ENCODE assay signal across 10 mouse cellular contexts in the genomic region with DNA sequence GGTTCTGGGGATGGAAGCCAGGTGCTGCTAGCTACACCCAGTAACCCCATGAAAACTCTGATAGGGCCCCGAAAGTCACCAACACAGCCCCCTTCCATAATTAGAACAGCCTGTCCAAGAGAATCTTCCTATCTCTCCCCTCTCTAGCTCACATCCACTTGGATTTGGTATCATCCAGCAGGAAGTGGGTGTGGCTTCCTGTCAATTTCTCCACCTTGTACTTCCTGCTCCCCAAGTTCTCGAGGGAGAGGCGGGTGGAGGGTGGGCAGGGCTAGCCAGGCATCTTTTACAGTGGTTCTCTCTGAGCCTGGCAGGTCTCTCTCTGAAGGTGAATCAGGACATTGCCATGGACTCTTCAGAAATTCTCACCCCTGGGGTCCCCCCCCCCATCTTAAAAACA. TPM values are rescaled to one million over a fixed set of nuclear protein-coding genes. Genes with fewer than 3 reads are reported as not detected.
DNase-seq lines count a peak whose midpoint lies in the region; ATAC-seq and TF ChIP-seq lines count a peak whose summit lies in the region.
"Had no signal": no experiment of that assay in that cellular context is flagged by ENCODE, and none has a peak within 500 bp of the region (broad histone marks: within the 10 kb centered on the region; RNA-seq: fewer than 3 reads in every experiment).

No protein-coding gene starts in this region.

- no peak overlapping the region for H3K9ac ChIP-seq in heart, adult 2 months (ENCODE audit: low read depth, low read length)
- H3K9ac ChIP-seq in heart, embryonic 11.5 days (ENCODE audit: low read depth, low read length) = no peak overlapping the region
- H3K9ac ChIP-seq in forebrain, embryonic 15.5 days (replicated peaks) = no peak overlapping the region

- peak overlapping the region; percentile 61 for H3K27ac ChIP-seq in heart, adult 2 months
- no peak overlapping the region for H3K27ac ChIP-seq in heart, embryonic 11.5 days (ENCODE audit: low read depth, low read length)
- no peak overlapping the region for H3K27ac ChIP-seq in forebrain, embryonic 15.5 days (replicated peaks)
- H3K27ac ChIP-seq: macrophage had no signal

- no peaks in the 10 kb centered on the region for H3K79me2 ChIP-seq in heart, adult 2 months (replicated peaks; ENCODE audit: control insufficient read depth, insufficient read depth, low read length)

- H3K4me3 ChIP-seq in heart, adult 2 months = no peak overlapping the region
- no peak overlapping the region for H3K4me3 ChIP-seq in heart, embryonic 11.5 days (ENCODE audit: low read depth, low read length)
- no peak overlapping the region for H3K4me3 ChIP-seq in forebrain, embryonic 15.5 days

- ATAC-seq in heart, embryonic 11.5 days (replicated peaks; ENCODE audit: insufficient number of reproducible peaks, low FRiP score, low TSS enrichment) = no peak
- ATAC-seq in forebrain, embryonic 15.5 days (replicated peaks) = no peak
- ATAC-seq in erythroid progenitor cell, adult 5-6 weeks (replicated peaks; ENCODE audit: low FRiP score, poor library complexity, severe bottlenecking) = no peak

- WGBS in heart, adult 2 months = 34% methylated on average over 3 of the region's 3 CpGs
- 64% methylated on average over 3 of the region's 3 CpGs for WGBS in heart, embryonic 11.5 days (ENCODE audit: insufficient replicate concordance)
- WGBS in forebrain, embryonic 15.5 days = 71% methylated on average over 3 of the region's 3 CpGs

- TF ChIP-seq EP300 in heart, adult 2 months (IDR thresholded peaks at IDR 0.05; ENCODE audit: insufficient read depth, low read depth, low read length) = no peak

- intact Hi-C loops in heart, adult 2 months (cut with DNase I) = loop anchor here (10.0 kb wide), 1 partner anchor 600 kb away; no protein-coding TSS in a partner anchor

- no peak for TF ChIP-seq CTCF in heart, adult 2 months (IDR thresholded peaks at IDR 0.05)

- H3K4me1 ChIP-seq in heart, adult 2 months (ENCODE audit: control insufficient read depth, insufficient read depth, low read length) = peaks cover 6% of the 10 kb centered on the region
- H3K4me1 ChIP-seq in heart, embryonic 11.5 days (ENCODE audit: control insufficient read depth, insufficient read depth, low read length) = peaks cover 3% of the 10 kb centered on the region; the same call in 1 of the 2 replicates
- peaks cover 11% of the 10 kb centered on the region for H3K4me1 ChIP-seq in forebrain, embryonic 15.5 days

- H3K4me2 ChIP-seq in heart, embryonic 11.5 days = no peak overlapping the region
- H3K4me2 ChIP-seq in forebrain, embryonic 15.5 days (replicated peaks) = no peak overlapping the region

- no peaks in the 10 kb centered on the region for H3K9me3 ChIP-seq in heart, embryonic 11.5 days (replicated peaks; ENCODE audit: control insufficient read depth, low read length)
- H3K9me3 ChIP-seq in forebrain, embryonic 15.5 days = no peaks in the 10 kb centered on the region

- no peaks in the 10 kb centered on the region for H3K27me3 ChIP-seq in heart, adult 2 months (ENCODE audit: control insufficient read depth, insufficient read depth, low read length)
- peaks cover 20% of the 10 kb centered on the region for H3K27me3 ChIP-seq in heart, embryonic 11.5 days (ENCODE audit: control insufficient read depth, insufficient read depth, low read length)
- H3K27me3 ChIP-seq in forebrain, embryonic 15.5 days = no peaks in the 10 kb centered on the region
- H3K27me3 ChIP-seq: CH12.LX had no signal

- peak; percentile 44; the same call in 1 of the 2 replicates for TF ChIP-seq POLR2A in heart, adult 2 months (IDR thresholded peaks at IDR 0.05; ENCODE audit: insufficient read depth, low read depth, low read length)

- no peaks in the 10 kb centered on the region for H3K36me3 ChIP-seq in heart, adult 2 months (ENCODE audit: control insufficient read depth, insufficient read depth, low read length)
- no peaks in the 10 kb centered on the region for H3K36me3 ChIP-seq in heart, embryonic 11.5 days (ENCODE audit: control insufficient read depth, insufficient read depth, low read length)
- no peaks in the 10 kb centered on the region for H3K36me3 ChIP-seq in forebrain, embryonic 15.5 days

- peak; percentile 36 to 39 for DNase-seq in heart, adult 2 months
- DNase-seq in R1 (ENCODE audit: low read depth, low spot score) = peak; percentile 56
- peak; percentile 57 for DNase-seq in kidney, adult 9 months
- DNase-seq in lung, postnatal 10 days = peak; percentile 69
- no peak for DNase-seq in left cerebral cortex, adult 11 months (ENCODE audit: low spot score)

RNA-seq across cellular contexts. Expression of a gene that starts 35.7 kb away (rescaled TPM):
- total RNA-seq in heart, adult 2 months (2021) = 100 to 1,000 TPM; 142 to 176 TPM
- polyA plus RNA-seq in heart, adult 2 months (2012; rRNA removed) = 21.9 and 57.2 TPM in 2 replicates
- polyA plus RNA-seq in heart, embryonic 11.5 days (2014; fragmentation: Nextera tagmentation; extraction: Ambion mirVana) = 99.8 and 111 TPM in 2 replicates
- polyA plus RNA-seq in forebrain, embryonic 15.5 days (2015; fragmentation: Nextera tagmentation; extraction: Ambion mirVana) = 124 and 127 TPM in 2 replicates
- 87.6 and 87.9 TPM in 2 replicates for total RNA-seq in erythroid progenitor cell, adult 5-6 weeks (2015; ENCODE audit: low replicate concordance)
- 95.5 and 132 TPM in 2 replicates for total RNA-seq in erythroid progenitor cell, adult 5-6 weeks (2017; ENCODE audit: low replicate concordance)
